Mouse (Mus musculus) liver, postnatal 0 days (tissue): ENCODE measurements at regions not wholly inside any gene's neighbourhood (a gene's known extent, or its start where the extent isn't known, plus 50 kb on each side); places are given as distances from the start of the nearest gene placed in this dataset.

ENCODE experiments used
- CTCF ChIP-seq: sonication (generic); IDR thresholded peaks from 2 replicates; pipeline ENCODE4 v1.5.1; 2016; ENCODE audit warnings: antibody characterized with exemption, low read depth
- EP300 ChIP-seq: IDR thresholded peaks from 2 replicates; pipeline ENCODE4 v1.6.1; 2016; ENCODE audit warnings: antibody characterized with exemption, low read depth, mild to moderate bottlenecking

- TF ChIP-seq CTCF (no peak), EP300 (no peak)
Observed at GRCm38 (mm10) chr13:70156975-70157588, 354.9 kb downstream of the Med10 start.
